Mouse (Mus musculus) adrenal gland, postnatal 4 days (tissue): ENCODE measurements at regions not wholly inside any gene's neighbourhood (a gene's known extent, or its start where the extent isn't known, plus 50 kb on each side); places are given as distances from the start of the nearest gene placed in this dataset.
"Not testable (repeated sequence)": the region's sequence is repeated elsewhere in the genome, so short reads cannot be mapped to it uniquely, and the experiment has no call there.

Experiments
- DNase-seq, 2 experiments: peaks; one replicate each; pipeline ENCODE4 v3.0.0; 2021 to 2022; ENCODE audit warnings: low spot score in 2 of 2, mixed read lengths in 2 of 2

- no peak for DNase-seq
Observed at GRCm38 (mm10) chr6:37618990-37619389, 89.0 kb downstream of the Akr1d1 start.

- no peak for DNase-seq
Observed at GRCm38 (mm10) chr6:37621364-37622029, 91.5 kb downstream of the Akr1d1 start.

- no peak for DNase-seq
Observed at GRCm38 (mm10) chr6:37622273-37622672, 92.3 kb downstream of the Akr1d1 start.

GRCm38 (mm10) chr6:37627206-37627605 is 97.2 kb downstream of the Akr1d1 start:
- no peak for DNase-seq

GRCm38 (mm10) chr6:37633948-37634347 is 104.0 kb downstream of the Akr1d1 start:
- no peak for DNase-seq

- DNase-seq: no peak
Observed at GRCm38 (mm10) chr6:37642066-37642465, 112.1 kb downstream of the Akr1d1 start.

GRCm38 (mm10) chr6:37642701-37643121 is 112.7 kb downstream of the Akr1d1 start:
- DNase-seq: no peak

- DNase-seq: no peak
Observed at GRCm38 (mm10) chr6:37643176-37643575, 113.2 kb downstream of the Akr1d1 start.

GRCm38 (mm10) chr6:37643718-37644117 is 113.7 kb downstream of the Akr1d1 start:
- DNase-seq: no peak

- peak in 1 of 2 experiments; percentile 6 for DNase-seq
Observed at GRCm38 (mm10) chr6:37645551-37645950, 115.6 kb downstream of the Akr1d1 start.

GRCm38 (mm10) chr6:37657300-37657699 is 127.3 kb downstream of the Akr1d1 start:
- DNase-seq: not testable (repeated sequence)

GRCm38 (mm10) chr6:37658021-37658650 is 128.2 kb downstream of the Akr1d1 start:
- no peak for DNase-seq

GRCm38 (mm10) chr6:37662747-37663146 is 132.8 kb downstream of the Akr1d1 start:
- DNase-seq: no peak

GRCm38 (mm10) chr6:37665576-37665975 is 135.6 kb downstream of the Akr1d1 start:
- DNase-seq: no peak

GRCm38 (mm10) chr6:37669407-37669806 is 139.4 kb downstream of the Akr1d1 start:
- no peak for DNase-seq

GRCm38 (mm10) chr6:37670701-37671100 is 140.7 kb downstream of the Akr1d1 start:
- no peak for DNase-seq

- DNase-seq: no peak
Observed at GRCm38 (mm10) chr6:37679871-37680270, 149.9 kb downstream of the Akr1d1 start.

- not testable (repeated sequence) for DNase-seq
Observed at GRCm38 (mm10) chr6:37681331-37681730, 151.4 kb downstream of the Akr1d1 start.

GRCm38 (mm10) chr6:37686094-37686493 is 156.1 kb downstream of the Akr1d1 start:
- no peak for DNase-seq

GRCm38 (mm10) chr6:37688866-37689617 is 159.1 kb downstream of the Akr1d1 start:
- no peak for DNase-seq

GRCm38 (mm10) chr6:37689696-37690095 is 159.7 kb downstream of the Akr1d1 start:
- no peak for DNase-seq

- no peak for DNase-seq
Observed at GRCm38 (mm10) chr6:37691976-37692644, 162.1 kb downstream of the Akr1d1 start.
